ENCODE assay signal across 8 mouse cellular contexts in genomic region chr3:145987970-145988683, GRCm38 (mm10). TPM values are rescaled to one million over a fixed set of nuclear protein-coding genes. Genes with fewer than 3 reads are reported as not detected.
DNase-seq lines count a peak whose midpoint lies in the region; ATAC-seq and TF ChIP-seq lines count a peak whose summit lies in the region.

No protein-coding gene starts in this region.

- H3K27me3 ChIP-seq in G1E (ENCODE audit: insufficient read depth, low read length) = no peaks in the 10 kb centered on the region
- H3K27me3 ChIP-seq in hindbrain, embryonic 10.5 days (ENCODE audit: insufficient read depth, poor library complexity, severe bottlenecking) = peaks cover 42% of the 10 kb centered on the region
- no peaks in the 10 kb centered on the region for H3K27me3 ChIP-seq in lung, postnatal 0 days (replicated peaks; ENCODE audit: insufficient read depth, low read length)

- H3K27ac ChIP-seq in hindbrain, embryonic 10.5 days = peak overlapping the region; percentile 90
- peak overlapping the region; percentile 98 for H3K27ac ChIP-seq in lung, postnatal 0 days (ENCODE audit: low read length)

- ATAC-seq in G1E (ENCODE audit: extremely low read depth, insufficient number of reproducible peaks, low FRiP score, poor library complexity, severe bottlenecking) = no peak
- ATAC-seq in lung, postnatal 0 days = peak; percentile 86

- H3K4me2 ChIP-seq in lung, postnatal 0 days (replicated peaks; ENCODE audit: low read depth, low read length) = peak overlapping the region; percentile 85

- no peak for TF ChIP-seq CTCF in G1E (IDR thresholded peaks at IDR 0.05; ENCODE audit: low read depth, low read length)
- TF ChIP-seq CTCF in lung, postnatal 0 days (IDR thresholded peaks at IDR 0.05) = no peak

- peaks cover 4% of the 10 kb centered on the region for H3K36me3 ChIP-seq in G1E (replicated peaks)
- H3K36me3 ChIP-seq in hindbrain, embryonic 10.5 days = peaks cover 4% of the 10 kb centered on the region
- H3K36me3 ChIP-seq in lung, postnatal 0 days (ENCODE audit: insufficient read depth, low read length) = no peaks in the 10 kb centered on the region

- H3K9me3 ChIP-seq in G1E (replicated peaks) = peaks cover 22% of the 10 kb centered on the region
- H3K9me3 ChIP-seq in hindbrain, embryonic 10.5 days = no peaks in the 10 kb centered on the region
- H3K9me3 ChIP-seq in lung, postnatal 0 days (ENCODE audit: low read length) = no peaks in the 10 kb centered on the region

- H3K4me3 ChIP-seq in G1E (ENCODE audit: low read depth, low read length) = peak overlapping the region; percentile 7; the same call in 1 of the 2 replicates
- H3K4me3 ChIP-seq in hindbrain, embryonic 10.5 days = peak overlapping the region; percentile 74
- H3K4me3 ChIP-seq in lung, postnatal 0 days (ENCODE audit: low read depth, low read length) = peak overlapping the region; percentile 69

- H3K4me1 ChIP-seq in G1E (ENCODE audit: insufficient read depth, low read depth, low read length) = peaks cover 15% of the 10 kb centered on the region; the same call in 1 of the 2 replicates
- H3K4me1 ChIP-seq in hindbrain, embryonic 10.5 days (replicated peaks) = peaks cover 31% of the 10 kb centered on the region
- H3K4me1 ChIP-seq in lung, postnatal 0 days (ENCODE audit: insufficient read depth, low read depth, low read length) = peaks cover 3% of the 10 kb centered on the region; the same call in 1 of the 2 replicates

- WGBS in hindbrain, embryonic 10.5 days = under 1% methylated on average over 101 of the region's 101 CpGs
- WGBS in lung, postnatal 0 days = 3% methylated on average over 54 of the region's 101 CpGs

- peak overlapping the region; percentile 66 for H3K9ac ChIP-seq in lung, postnatal 0 days (replicated peaks; ENCODE audit: low read depth)

- no peak for DNase-seq in G1E (ENCODE audit: low spot score)
- DNase-seq in cerebellum, adult 18-20 months = peak; percentile 15 to 24
- DNase-seq in frontal cortex, postnatal 10 days (ENCODE audit: low spot score in 2 of 2) = peak; percentile 62 to 66
- DNase-seq in hindbrain, embryonic 10.5 days (ENCODE audit: low spot score) = peak; percentile 71
- peak; percentile 64 to 75 for DNase-seq in layer of hippocampus, postnatal 10 days (ENCODE audit: low spot score in 2 of 2)
- DNase-seq in lung, postnatal 0 days (ENCODE audit: low spot score) = peak; percentile 94
- DNase-seq in retina, embryonic 14.5 days (ENCODE audit: low spot score) = peak; percentile 69
- peak; percentile 85 for DNase-seq in urinary bladder, adult 2 months (ENCODE audit: low spot score)

- no peak for TF ChIP-seq EP300 in lung, postnatal 0 days (IDR thresholded peaks at IDR 0.05)

RNA-seq across cellular contexts. Expression of gene Syde2, which starts 0.5 kb away (rescaled TPM):
- 0.34 TPM in 1 of 2 replicates, not detected in the other for total RNA-seq in G1E (2014; fragmentation: Nextera tagmentation)
- 0.12 and 0.76 TPM in 2 replicates for total RNA-seq in G1E (2017)
- 0.02 TPM in 1 of 2 replicates, not detected in the other for polyA plus RNA-seq in G1E (2012)
- 0.92 and 1.3 TPM in 2 replicates for polyA plus RNA-seq in hindbrain, embryonic 10.5 days (2016; fragmentation: Nextera tagmentation; extraction: Ambion mirVana)
- total RNA-seq in layer of hippocampus, postnatal 10 days (2021) = 1 to 10 TPM; 3.5 to 3.7 TPM
- polyA plus RNA-seq in lung, postnatal 0 days (2015; fragmentation: Nextera tagmentation; extraction: Ambion mirVana) = 2.6 and 3.1 TPM in 2 replicates
- 9.9 and 10.9 TPM in 2 replicates for polyA plus RNA-seq in urinary bladder, adult 2 months (2012; rRNA removed)

RNA-seq across cellular contexts. Expression of gene 2410004B18Rik, which starts 50.3 kb away (rescaled TPM):
- total RNA-seq in G1E (2014; fragmentation: Nextera tagmentation) = 24.8 and 26.9 TPM in 2 replicates
- total RNA-seq in G1E (2017) = 57.5 and 60.6 TPM in 2 replicates
- 45.9 and 57.4 TPM in 2 replicates for polyA plus RNA-seq in G1E (2012)
- 54.7 and 56.4 TPM in 2 replicates for polyA plus RNA-seq in hindbrain, embryonic 10.5 days (2016; fragmentation: Nextera tagmentation; extraction: Ambion mirVana)
- total RNA-seq in layer of hippocampus, postnatal 10 days (2021) = 10 to 100 TPM; 35.8 to 44.8 TPM
- polyA plus RNA-seq in lung, postnatal 0 days (2015; fragmentation: Nextera tagmentation; extraction: Ambion mirVana) = 40.2 and 47.6 TPM in 2 replicates
- 18.9 and 23.1 TPM in 2 replicates for polyA plus RNA-seq in urinary bladder, adult 2 months (2012; rRNA removed)

Comparison
In these comparisons a context has a peak if more than half of its experiments do, and no peak if none do; other contexts are left out.
1. H3K4me3 ChIP-seq: peak in every context shown above with its lines; median percentile 74 in hindbrain, embryonic 10.5 days; 69 in lung, postnatal 0 days; 7 in G1E.